Mouse (Mus musculus): ENCODE data around the gene Fga.

Fga gene

GRCm38 (mm10) chr3:83027546-83028251 is 1.8 kb downstream of the Fga start:
- DNase-seq (ENCODE audit: low spot score): no peak

GRCm38 (mm10) chr3:83030331-83030730 is 4.5 kb downstream of the Fga start:
- no peak for DNase-seq (ENCODE audit: low spot score)

- peak; percentile 3 for DNase-seq (ENCODE audit: low spot score)
Observed at GRCm38 (mm10) chr3:83032746-83033308, 7.0 kb downstream of the Fga start.

GRCm38 (mm10) chr3:83033801-83034200 is 7.9 kb downstream of the Fga start:
- DNase-seq (ENCODE audit: low spot score): no peak

GRCm38 (mm10) chr3:83038865-83039264 is 13.0 kb downstream of the Fga start:
- no peak for DNase-seq (ENCODE audit: low spot score)

- no peak for DNase-seq (ENCODE audit: low spot score)
Observed at GRCm38 (mm10) chr3:83039666-83040065, 13.8 kb downstream of the Fga start.

- no peak for DNase-seq (ENCODE audit: low spot score)
Observed at GRCm38 (mm10) chr3:83042451-83042850, 16.6 kb downstream of the Fga start.

GRCm38 (mm10) chr3:83046649-83047048 is 20.8 kb downstream of the Fga start:
- DNase-seq (ENCODE audit: low spot score): no peak

- no peak for DNase-seq (ENCODE audit: low spot score)
Observed at GRCm38 (mm10) chr3:83049680-83050079, 23.8 kb downstream of the Fga start, which contains the start of gene Fgb. Fgb (minus strand) TSS chr3:83049863.

GRCm38 (mm10) chr3:83050661-83051060 is 24.8 kb downstream of the Fga start:
- DNase-seq (ENCODE audit: low spot score): no peak

- DNase-seq (ENCODE audit: low spot score): no peak
Observed at GRCm38 (mm10) chr3:83052102-83052501, 26.2 kb downstream of the Fga start.

- no peak for DNase-seq (ENCODE audit: low spot score)
Observed at GRCm38 (mm10) chr3:83053126-83053525, 27.2 kb downstream of the Fga start.

GRCm38 (mm10) chr3:83053758-83054157 is 27.9 kb downstream of the Fga start:
- peak; percentile 69 for DNase-seq (ENCODE audit: low spot score)

GRCm38 (mm10) chr3:83054759-83055158 is 28.9 kb downstream of the Fga start:
- DNase-seq (ENCODE audit: low spot score): no peak

GRCm38 (mm10) chr3:83055281-83056038 is 29.6 kb downstream of the Fga start, which contains the start of gene Plrg1:
Plrg1 (plus strand) TSS chr3:83055522.
- peak; percentile 98 for DNase-seq (ENCODE audit: low spot score)

GRCm38 (mm10) chr3:83057046-83057445 is 31.2 kb downstream of the Fga start:
- DNase-seq (ENCODE audit: low spot score): no peak

- no peak for DNase-seq (ENCODE audit: low spot score)
Observed at GRCm38 (mm10) chr3:83067920-83068319, 42.0 kb downstream of the Fga start.

- no peak for DNase-seq (ENCODE audit: low spot score)
Observed at GRCm38 (mm10) chr3:83068869-83069268, 43.0 kb downstream of the Fga start.

GRCm38 (mm10) chr3:83070231-83070630 is 44.4 kb downstream of the Fga start:
- no peak for DNase-seq (ENCODE audit: low spot score)

GRCm38 (mm10) chr3:83076563-83076962 is 50.7 kb downstream of the Fga start:
- DNase-seq (ENCODE audit: low spot score): no peak

GRCm38 (mm10) chr3:83080567-83081055 is 54.7 kb downstream of the Fga start:
- DNase-seq (ENCODE audit: low spot score): peak; percentile 78
